Mouse (Mus musculus) bone marrow, adult 2 months (tissue): ENCODE measurements at regions not wholly inside any gene's neighbourhood (a gene's known extent, or its start where the extent isn't known, plus 50 kb on each side); places are given as distances from the start of the nearest gene placed in this dataset.

Experiments
- CTCF ChIP-seq: fragments of 200-500 bp; IDR thresholded peaks from 2 replicates; pipeline ENCODE4 v1.5.1; 2011; ENCODE audit warnings: low read length, control low read depth; ENCODE audit not compliant: control insufficient read depth, insufficient read depth
- POLR2A ChIP-seq: fragments of 200-500 bp; IDR thresholded peaks from 2 replicates; pipeline ENCODE4 v1.6.1; 2011; ENCODE audit warnings: low read depth, mild to moderate bottlenecking, control low read depth, low read length, borderline replicate concordance; ENCODE audit not compliant: control insufficient read depth

- no peak for TF ChIP-seq POLR2A
- TF ChIP-seq CTCF = no peak
Measured at GRCm38 (mm10) chr3:57910020-57910419, 62.1 kb upstream of the Pfn2 start.
